Mouse (Mus musculus) heart, adult 18-20 months (tissue): Measurements from ENCODE around the gene Gm8914. TPM values are rescaled to one million over a fixed set of nuclear protein-coding genes. Genes with fewer than 3 reads are reported as not detected.
"Not testable (repeated sequence)": the region's sequence is repeated elsewhere in the genome, so short reads cannot be mapped to it uniquely, and the experiment has no call there.

Source experiments
- DNase-seq, 2 experiments: peaks; one replicate each; pipeline ENCODE4 v3.0.0; 2021 to 2022; ENCODE audit warnings: mixed read lengths in 1 of 2
- long read RNA-seq, 2 experiments: library from polyadenylated mRNA; stranded (forward); transcript quantifications; one replicate each; pipeline ENCODE4 v2.0.0; 2021
- total RNA-seq, 2 experiments: library from RNA; stranded (reverse); gene quantifications; 2 replicates each; pipeline ENCODE4 v1.2.3; 2021

Gene Gm8914
- not detected for total RNA-seq
- long read RNA-seq, experiment 1 = 0 reads
- long read RNA-seq, experiment 2 = 0 reads

DNA sequence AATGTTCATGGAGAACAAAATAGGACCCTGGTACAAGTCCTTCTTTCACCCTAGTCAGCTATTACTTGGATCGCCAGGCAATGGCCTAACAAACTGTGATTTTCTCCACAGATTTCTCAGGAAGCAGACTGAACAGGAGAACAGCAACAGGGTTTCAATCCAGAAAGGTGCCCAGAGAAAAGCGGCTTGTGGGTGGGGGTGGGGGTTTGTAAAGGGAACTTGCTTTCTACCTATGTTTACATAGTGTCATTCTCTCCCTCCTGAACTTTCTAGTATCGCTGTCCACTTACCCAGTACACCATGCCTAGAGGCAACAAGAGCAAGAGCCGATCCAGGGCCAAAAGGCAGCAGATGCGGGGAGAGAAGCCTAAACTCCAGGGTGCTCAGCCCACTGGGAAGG, at the start of gene Gm8914:
TSS of gene Gm8914 (plus strand) at position 301 of the 400 bp plus-strand sequence.
- DNase-seq = not testable (repeated sequence)

Other genes with a start within 250 kb of the Gm8914 start
- gene Mageb2, start 148.4 kb upstream of the Gm8914 start, total RNA-seq = not detected
- gene Gm5072, start 87.6 kb upstream of the Gm8914 start, total RNA-seq = not detected
- gene 1700084M14Rik, start 95.8 kb downstream of the Gm8914 start, total RNA-seq = not detected
- gene Gm14781, start 152.1 kb downstream of the Gm8914 start, total RNA-seq = not detected